Mouse (Mus musculus) gastrocnemius, adult 2 months (tissue): Measurements from ENCODE around the gene Clspn. TPM values are rescaled to one million over a fixed set of nuclear protein-coding genes. Genes with fewer than 3 reads are reported as not detected.
"Not testable (repeated sequence)": the region's sequence is repeated elsewhere in the genome, so short reads cannot be mapped to it uniquely, and the experiment has no call there.

Experiments
- DNase-seq: peaks from one replicate; pipeline ENCODE4 v3.0.0; 2022
- H3K27ac ChIP-seq: fragments of 200-600 bp; 2 replicates; pipeline ENCODE4 v1.8.1; 2022; ENCODE audit warnings: mild to moderate bottlenecking
- H3K4me3 ChIP-seq: fragments of 200-600 bp; 2 replicates; pipeline ENCODE4 v1.8.1; 2022; ENCODE audit warnings: mild to moderate bottlenecking, moderate library complexity
- CTCF ChIP-seq: fragments of 200-600 bp; IDR thresholded peaks from 2 replicates; pipeline ENCODE4 v1.8.1; 2022; ENCODE audit warnings: antibody characterized with exemption, mild to moderate bottlenecking, moderate library complexity
- intact Hi-C: fragments of 180-260 bp; cut with DNase I; formaldehyde crosslinking; loops from one replicate; pipeline ENCODE4 v1.15.1; 2025
- long read RNA-seq, 2 experiments: library from polyadenylated mRNA; stranded (forward); transcript quantifications; one replicate each; pipeline ENCODE4 v2.0.0; 2021
- total RNA-seq, 2 experiments: library from RNA; stranded (reverse); gene quantifications; 2 replicates each; pipeline ENCODE4 v1.2.3; 2021

Gene Clspn
- total RNA-seq, result under 1 TPM; 0.28 to 0.50 TPM
- long read RNA-seq, experiment 1, result 0 reads
- long read RNA-seq, experiment 2, result 0 reads

DNA sequence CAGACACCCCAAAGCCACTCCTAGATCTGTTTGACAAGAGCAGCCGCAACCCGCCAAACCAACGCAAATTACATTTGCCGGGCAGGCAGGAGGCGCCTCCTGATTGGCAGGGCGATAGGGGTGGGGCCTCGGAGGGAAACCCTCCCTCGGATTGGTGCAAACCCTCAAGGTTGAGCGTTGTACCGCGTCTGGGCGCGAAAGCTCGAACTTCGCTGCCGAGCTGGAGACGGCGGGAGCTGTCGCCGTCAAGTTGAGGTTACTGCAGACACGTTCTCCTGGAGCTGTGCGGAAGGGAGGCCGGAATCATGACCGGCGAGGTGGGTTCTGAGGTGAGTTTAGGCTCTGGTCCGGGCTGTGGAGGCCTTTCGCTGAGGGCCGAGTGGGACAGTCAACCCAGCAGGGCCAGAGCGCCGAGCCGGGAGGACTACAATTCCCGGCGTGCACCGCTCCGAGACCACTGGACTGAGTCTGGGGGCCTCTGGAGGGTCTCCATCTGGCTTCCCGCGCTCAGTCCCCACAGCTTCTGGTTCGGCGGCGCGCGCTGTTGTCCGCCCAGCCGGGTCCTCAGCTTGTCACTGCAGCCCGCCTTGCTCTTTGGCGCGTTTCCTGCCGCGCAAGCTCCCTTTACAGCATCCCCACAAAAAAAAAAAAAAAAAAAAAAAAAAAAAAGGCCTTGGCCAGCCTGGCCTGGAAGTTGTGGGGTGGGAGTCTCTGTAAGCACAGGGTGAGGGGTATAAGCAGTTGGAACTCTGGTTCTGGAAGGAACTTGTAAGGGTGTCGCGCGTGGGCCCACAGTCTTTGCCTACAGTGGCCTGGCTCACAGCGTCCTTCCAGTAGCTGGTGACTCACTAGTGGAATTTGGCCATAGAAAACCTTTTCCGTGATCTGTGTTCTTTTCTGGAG is at the start of gene Clspn:
Gene Clspn (plus strand): TSS at position 127 of the 903 bp plus-strand sequence.
- intact Hi-C loops, result loop anchor here (5.0 to 10.0 kb wide), 2 partner anchors 280 to 688 kb away; partner anchors contain the start of gene Smim12
- no peak within 1 kb of the TSS for H3K27ac ChIP-seq
- DNase-seq, result peak; percentile 90
- peak within 1 kb of the TSS; percentile 83 for H3K4me3 ChIP-seq
- no peak for TF ChIP-seq CTCF

GRCm38 (mm10) chr4:126508110-126508899 is 48.4 kb upstream of the Clspn start:
- DNase-seq, result no peak
- Histone ChIP-seq H3K4me3 (no peak overlapping the region), H3K27ac (no peak overlapping the region)
- TF ChIP-seq CTCF, result no peak
- intact Hi-C loops, result no loop called here

- intact Hi-C loops, result no loop called here
- no peak overlapping the region for H3K4me3 ChIP-seq
- H3K27ac ChIP-seq, result no peak overlapping the region
- no peak for TF ChIP-seq CTCF
- DNase-seq, result no peak
Measured at GRCm38 (mm10) chr4:126509072-126509471, 47.7 kb upstream of the Clspn start.

GRCm38 (mm10) chr4:126511013-126511412 is 45.7 kb upstream of the Clspn start:
- Histone ChIP-seq H3K27ac (no peak overlapping the region), H3K4me3 (no peak overlapping the region)
- intact Hi-C loops, result no loop called here
- no peak for TF ChIP-seq CTCF
- no peak for DNase-seq

GRCm38 (mm10) chr4:126512308-126513066 is 44.2 kb upstream of the Clspn start:
- H3K4me3 ChIP-seq, result no peak overlapping the region
- TF ChIP-seq CTCF, result no peak
- intact Hi-C loops, result no loop called here
- DNase-seq, result no peak
- no peak overlapping the region for H3K27ac ChIP-seq

GRCm38 (mm10) chr4:126526164-126526563 is 30.6 kb upstream of the Clspn start:
- no peak for DNase-seq
- no peak overlapping the region for H3K27ac ChIP-seq
- TF ChIP-seq CTCF, result no peak
- intact Hi-C loops, result no loop called here
- H3K4me3 ChIP-seq, result no peak overlapping the region

GRCm38 (mm10) chr4:126526828-126527227 is 29.9 kb upstream of the Clspn start:
- H3K27ac ChIP-seq, result no peak overlapping the region
- no peak for DNase-seq
- no peak for TF ChIP-seq CTCF
- no peak overlapping the region for H3K4me3 ChIP-seq
- intact Hi-C loops, result no loop called here

DNA sequence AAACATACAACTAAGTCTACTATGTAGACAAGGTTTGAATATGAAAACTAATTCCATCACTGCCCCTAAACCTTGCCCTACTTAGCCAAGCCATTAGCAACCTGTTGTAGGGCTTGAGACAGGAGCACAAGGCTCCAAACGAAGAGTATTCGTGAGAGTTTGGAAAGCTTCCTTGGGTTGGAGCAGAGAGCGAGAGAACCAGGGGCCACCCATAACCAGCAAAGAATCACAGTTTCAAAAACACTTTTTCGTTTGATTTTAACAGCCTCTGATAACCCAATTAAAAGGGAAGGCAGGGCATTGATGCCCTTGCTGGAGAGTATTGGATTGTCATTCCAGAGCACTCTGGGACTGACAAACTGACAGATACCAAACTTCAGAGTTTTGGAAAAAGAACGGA is 24.4 kb upstream of the Clspn start:
- intact Hi-C loops, result no loop called here
- no peak for TF ChIP-seq CTCF
- no peak for DNase-seq
- peak overlapping the region; percentile 86 for H3K27ac ChIP-seq
- peak overlapping the region; percentile 98 for H3K4me3 ChIP-seq

DNA sequence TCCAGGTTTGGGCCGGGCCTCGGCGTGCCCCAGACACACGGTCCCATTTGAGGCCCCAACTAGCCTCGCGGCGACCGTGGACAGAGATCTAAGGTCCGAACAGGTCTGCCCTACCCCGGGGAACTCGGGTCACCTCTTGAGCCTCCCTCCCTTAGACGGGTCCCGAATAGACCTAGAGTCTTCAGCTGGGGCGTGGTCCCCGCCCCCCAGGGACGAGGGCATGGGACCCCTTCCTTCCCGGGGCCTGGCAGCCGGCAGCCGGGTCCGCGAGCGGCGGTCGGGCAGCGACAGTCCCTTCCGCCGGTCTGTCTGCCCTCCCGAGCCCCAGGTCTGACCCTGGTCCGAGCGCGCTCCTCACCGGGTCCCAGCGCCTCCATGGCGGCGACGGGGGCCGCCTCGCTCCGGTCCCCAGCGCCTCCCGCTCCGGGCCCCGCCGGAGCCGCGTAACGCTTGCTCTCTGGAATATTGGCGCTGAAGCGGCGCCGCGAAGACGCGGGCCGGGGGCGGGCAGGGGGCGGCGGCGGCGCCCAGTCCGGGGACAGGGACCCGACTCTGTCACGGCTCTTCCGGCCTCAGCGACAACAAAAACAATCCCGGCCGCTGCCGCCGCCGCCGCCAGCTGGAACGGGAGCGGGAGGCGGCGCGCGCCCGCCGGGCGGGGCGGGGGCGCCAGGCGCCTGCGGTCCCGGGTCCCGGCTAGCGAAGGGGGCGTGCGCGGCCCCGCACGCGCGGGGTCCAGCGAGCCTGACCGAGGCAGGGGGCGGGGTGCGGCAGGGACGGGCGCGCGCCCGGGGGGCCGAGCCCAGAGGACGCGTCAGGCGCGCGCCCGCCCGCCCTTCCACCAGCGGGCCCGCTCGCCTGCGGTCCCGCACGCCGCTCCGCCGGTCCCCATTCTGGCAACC is 23.7 kb upstream of the Clspn start, which contains the start of gene Ago4:
Gene Ago4 (minus strand): TSS at position 646 of the 902 bp plus-strand sequence.
- peak within 1 kb of the TSS; percentile 86 for H3K27ac ChIP-seq
- intact Hi-C loops, result no loop called here
- peak; percentile 82 for DNase-seq

GRCm38 (mm10) chr4:126533729-126534070 is 23.0 kb upstream of the Clspn start:
- DNase-seq, result no peak
- Histone ChIP-seq H3K27ac (peak overlapping the region; percentile 74), H3K4me3 (peak overlapping the region; percentile 98)
- intact Hi-C loops, result no loop called here
- no peak for TF ChIP-seq CTCF

More for the DNA sequence above, 23.7 kb upstream of the Clspn start, which contains the start of gene Ago4:
- peak within 1 kb of the TSS; percentile 98 for H3K4me3 ChIP-seq
- TF ChIP-seq CTCF, result no peak

DNA sequence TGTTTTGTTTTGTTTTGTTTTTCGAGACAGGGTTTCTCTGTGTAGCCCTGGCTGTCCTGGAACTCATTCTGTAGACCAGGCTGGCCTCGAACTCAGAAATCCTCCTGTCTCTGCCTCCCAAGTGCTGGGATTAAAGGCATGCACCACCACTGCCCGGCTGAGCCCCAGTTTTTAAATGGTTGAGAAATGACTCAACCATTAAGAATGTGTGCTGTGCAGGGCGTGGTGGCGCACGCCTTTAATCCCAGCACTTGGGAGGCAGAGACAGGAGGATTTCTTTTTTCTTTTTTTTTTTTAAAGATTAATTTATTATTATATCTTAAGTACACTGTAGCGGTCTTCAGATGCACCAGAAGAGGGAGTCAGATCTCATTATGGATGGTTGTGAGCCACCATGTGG is 21.1 kb upstream of the Clspn start:
- H3K27ac ChIP-seq, intact Hi-C loops, H3K4me3 ChIP-seq, DNase-seq: not testable (repeated sequence)
